ENCODE assay signal across 9 mouse cellular contexts in the genomic region with DNA sequence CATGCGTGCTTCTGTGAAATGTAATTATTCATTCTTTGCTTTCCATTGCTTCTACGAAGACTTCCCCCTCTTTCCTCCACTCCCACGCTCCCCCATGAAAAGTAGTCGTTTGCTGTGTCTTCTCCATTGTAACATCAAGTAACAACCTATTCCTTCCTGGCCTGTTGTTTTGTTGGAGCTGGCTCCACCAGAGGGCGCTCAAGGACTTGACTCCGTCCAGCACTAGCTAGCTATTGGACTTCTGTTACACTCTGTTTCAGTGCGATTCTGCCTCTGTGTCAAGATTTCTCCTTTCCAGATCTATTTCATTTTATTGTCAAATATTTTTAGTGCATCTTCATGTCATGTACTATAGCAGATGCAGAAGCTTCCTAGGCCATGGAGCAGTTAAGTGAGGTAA. TPM values are rescaled to one million over a fixed set of nuclear protein-coding genes. Genes with fewer than 3 reads are reported as not detected.
DNase-seq lines count a peak whose midpoint lies in the region; ATAC-seq and TF ChIP-seq lines count a peak whose summit lies in the region.
"Had no signal": no experiment of that assay in that cellular context is flagged by ENCODE, and none has a peak within 500 bp of the region (broad histone marks: within the 10 kb centered on the region; RNA-seq: fewer than 3 reads in every experiment).

No protein-coding gene starts in this region.

- H3K27ac ChIP-seq in heart, postnatal 0 days (ENCODE audit: low read depth), result no peak overlapping the region
- H3K27ac ChIP-seq: limb, embryonic 12.5 days had no signal

- no peaks in the 10 kb centered on the region for H3K4me1 ChIP-seq in heart, postnatal 0 days (ENCODE audit: control insufficient read depth, insufficient read depth)
- H3K4me1 ChIP-seq: limb, embryonic 12.5 days had no signal

- no peak for ATAC-seq in heart, postnatal 0 days (ENCODE audit: insufficient read depth, low read depth)
- ATAC-seq in megakaryocyte progenitor cell, adult 5-6 weeks (replicated peaks; ENCODE audit: poor library complexity), result peak; percentile 77

- H3K4me2 ChIP-seq in heart, postnatal 0 days (ENCODE audit: low read depth, low read length), result no peak overlapping the region
- H3K4me2 ChIP-seq: limb, embryonic 12.5 days had no signal

- no peaks in the 10 kb centered on the region for H3K9me3 ChIP-seq in heart, postnatal 0 days (replicated peaks; ENCODE audit: control insufficient read depth, low read length)
- H3K9me3 ChIP-seq: limb, embryonic 12.5 days had no signal

- peak; percentile 74 for TF ChIP-seq CTCF in heart, postnatal 0 days (IDR thresholded peaks at IDR 0.05; ENCODE audit: low read depth)

- H3K27me3 ChIP-seq in heart, postnatal 0 days (ENCODE audit: control insufficient read depth, insufficient read depth, low read length), result no peaks in the 10 kb centered on the region
- H3K27me3 ChIP-seq: limb, embryonic 12.5 days had no signal

- H3K4me3 ChIP-seq in heart, postnatal 0 days (ENCODE audit: low read depth, low read length), result no peak overlapping the region
- H3K4me3 ChIP-seq: limb, embryonic 12.5 days had no signal

- H3K9ac ChIP-seq in heart, postnatal 0 days (replicated peaks; ENCODE audit: low read depth, low read length), result no peak overlapping the region
- H3K9ac ChIP-seq: limb, embryonic 12.5 days had no signal

- WGBS in heart, postnatal 0 days, result 9% methylated on average over 7 of the region's 7 CpGs

- no peak for TF ChIP-seq EP300 in heart, postnatal 0 days (IDR thresholded peaks at IDR 0.05; ENCODE audit: low read depth)

- peak; percentile 59 for DNase-seq in ES-CJ7 (ENCODE audit: low read depth, low spot score)
- peak; percentile 77 for DNase-seq in adrenal gland, postnatal 25 days
- peak; percentile 34 for DNase-seq in embryo, embryonic 11.5 days (ENCODE audit: low read depth, low spot score)
- DNase-seq in heart, postnatal 0 days (ENCODE audit: low spot score), result peak; percentile 13
- peak; percentile 73 to 86 for DNase-seq in layer of hippocampus, postnatal 14 days (ENCODE audit: low spot score in 2 of 2)
- DNase-seq in right cerebral cortex, postnatal 36 days (ENCODE audit: low spot score in 2 of 2), result peak; percentile 54 to 69
- DNase-seq in urinary bladder, postnatal 36 days (ENCODE audit: low spot score in 2 of 2), result peak; percentile 46 to 73

- no peaks in the 10 kb centered on the region for H3K36me3 ChIP-seq in heart, postnatal 0 days (replicated peaks; ENCODE audit: control insufficient read depth, insufficient read depth, low read length)
- H3K36me3 ChIP-seq: limb, embryonic 12.5 days had no signal

RNA-seq across cellular contexts. Expression of gene Zcchc12, which starts 30.1 kb away (rescaled TPM):
- 3.5 and 3.9 TPM in 2 replicates for total RNA-seq in adrenal gland, postnatal 25 days (2021)
- total RNA-seq in heart, postnatal 0 days (2014; rRNA removed; ENCODE audit: low replicate concordance), result 0.35 and 0.42 TPM in 2 replicates
- polyA plus RNA-seq in heart, postnatal 0 days (2015; fragmentation: Nextera tagmentation; extraction: Ambion mirVana), result 0.66 and 0.77 TPM in 2 replicates
- total RNA-seq in layer of hippocampus, postnatal 14 days (2021), result 10 to 100 TPM; 42.7 to 43.7 TPM
- 0.17 TPM in 1 of 2 replicates, not detected in the other for total RNA-seq in megakaryocyte progenitor cell, adult 5-6 weeks (2015)
- 0.25 TPM in 1 of 2 replicates, not detected in the other for total RNA-seq in megakaryocyte progenitor cell, adult 5-6 weeks (2017)

Comparison
In these comparisons a context has a peak if more than half of its experiments do, and no peak if none do; other contexts are left out.
1. DNase-seq: peak in every context shown above with its lines; median percentile 80 in layer of hippocampus, postnatal 14 days; 77 in adrenal gland, postnatal 25 days; 62 in right cerebral cortex, postnatal 36 days; 60 in urinary bladder, postnatal 36 days; 59 in ES-CJ7; 34 in embryo, embryonic 11.5 days; 13 in heart, postnatal 0 days.